Mouse (Mus musculus): ENCODE measurements at regions not wholly inside any gene's neighbourhood (a gene's known extent, or its start where the extent isn't known, plus 50 kb on each side); places are given as distances from the start of the nearest gene placed in this dataset.
"Not testable (repeated sequence)": the region's sequence is repeated elsewhere in the genome, so short reads cannot be mapped to it uniquely, and the experiment has no call there.

GRCm38 (mm10) chr12:17852138-17852537 lies 161.5 kb downstream of the Hpcal1 start:
- DNase-seq (ENCODE audit: low spot score) = peak; percentile 23

- DNase-seq (ENCODE audit: low spot score) = not testable (repeated sequence)
These were observed 181.8 kb downstream of the Hpcal1 start for GRCm38 (mm10) chr12:17872491-17872890.

DNA sequence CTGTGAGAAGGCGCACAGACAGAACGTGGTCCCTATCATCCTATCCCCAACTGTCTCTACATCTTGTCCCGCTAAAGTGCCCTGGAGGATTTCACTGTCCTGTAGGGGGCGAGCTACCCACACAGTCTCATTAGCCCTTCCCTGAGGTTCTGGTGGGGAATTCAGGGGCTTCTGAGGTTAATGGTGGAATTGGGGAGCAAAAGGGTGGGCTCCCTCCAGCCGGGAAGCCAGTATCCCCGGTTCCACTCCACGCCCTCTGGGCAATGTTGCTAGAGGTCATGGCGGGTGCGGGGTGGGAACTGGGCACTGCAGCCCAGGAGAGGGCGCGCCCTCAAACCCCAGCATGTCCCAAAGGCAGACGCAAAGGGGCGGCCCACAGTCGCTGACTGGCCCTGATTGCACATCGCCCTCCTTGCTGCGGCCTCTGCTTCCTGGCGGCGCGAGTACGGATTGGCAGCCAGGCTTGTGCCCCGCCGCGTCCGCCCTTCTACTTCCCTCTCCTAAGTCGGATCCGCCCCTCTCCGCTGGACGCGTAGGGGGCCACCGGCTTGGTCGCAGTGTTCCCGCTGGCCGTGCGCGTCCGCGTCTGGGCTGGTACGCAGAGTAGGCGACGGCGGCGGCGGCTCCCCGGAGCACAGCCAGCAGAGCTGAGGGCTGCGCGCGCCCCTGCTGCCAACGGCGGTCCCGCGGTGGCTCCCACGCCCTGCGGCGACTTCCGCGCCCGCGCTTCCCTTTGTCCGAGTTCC lies 190.9 kb downstream of the Hpcal1 start:
- peak; percentile 95 for DNase-seq (ENCODE audit: low spot score)

DNA sequence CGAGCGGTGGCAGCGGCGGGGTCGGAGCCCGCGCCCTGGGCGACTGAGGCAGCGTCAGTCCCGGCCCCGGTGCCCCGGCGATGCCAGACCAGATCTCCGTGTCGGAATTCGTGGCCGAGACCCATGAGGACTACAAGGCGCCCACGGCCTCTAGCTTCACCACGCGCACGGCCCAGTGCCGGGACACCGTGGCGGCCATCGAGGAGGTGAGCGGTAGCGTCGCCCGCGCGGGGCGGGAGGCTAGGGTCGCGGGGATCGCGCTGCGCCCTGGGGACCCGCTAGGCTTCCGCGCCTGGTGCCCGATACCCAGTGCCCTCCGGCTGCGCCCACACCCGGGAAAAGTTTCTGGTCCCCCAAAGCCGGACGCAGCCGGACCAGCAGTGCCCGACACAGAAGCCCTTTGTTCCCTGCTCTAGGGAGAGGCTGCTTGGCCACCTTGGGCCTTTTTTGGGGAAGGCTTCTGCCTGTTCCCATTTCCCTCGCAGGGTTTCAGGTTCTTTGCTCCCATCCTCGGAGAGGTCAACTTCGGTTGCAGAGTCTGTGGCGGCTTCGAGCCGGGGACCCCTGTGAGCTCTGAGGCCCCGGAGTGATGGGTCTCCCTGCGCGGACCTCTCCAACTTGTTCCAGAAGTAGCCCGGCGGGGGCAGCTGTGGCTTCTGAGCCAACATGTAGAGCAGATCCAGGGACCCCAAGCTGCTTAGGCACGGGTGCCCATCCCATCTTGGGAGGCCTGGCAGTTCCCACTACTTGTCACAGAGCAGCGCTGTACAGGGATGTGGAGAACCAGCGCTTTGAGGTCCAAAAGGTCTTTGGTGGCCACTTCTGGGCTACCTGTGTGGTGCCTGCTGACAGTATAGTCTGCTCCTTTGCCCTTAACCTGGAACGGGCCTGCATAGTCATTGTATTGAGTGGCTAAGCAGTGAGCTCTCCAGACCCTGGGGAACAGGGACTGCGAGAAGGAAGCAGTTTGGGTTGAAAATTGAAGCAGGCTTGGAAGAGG lies 191.8 kb downstream of the Hpcal1 start:
- DNase-seq (ENCODE audit: low spot score) = peak; percentile 12

GRCm38 (mm10) chr12:17891663-17892310 lies 201.1 kb downstream of the Hpcal1 start:
- DNase-seq (ENCODE audit: low spot score) = not testable (repeated sequence)

- not testable (repeated sequence) for DNase-seq (ENCODE audit: low spot score)
These were observed 222.4 kb downstream of the Hpcal1 start for GRCm38 (mm10) chr12:17913058-17913457.

All from embryo, embryonic 10.5 days (tissue).